Mouse (Mus musculus): ENCODE results near the gene Pfn1. TPM values are rescaled to one million over a fixed set of nuclear protein-coding genes. Genes with fewer than 3 reads are reported as not detected.

Pfn1 gene
- total RNA-seq, 2 experiments from 2014 or later: 193 to 414 TPM

- no peak for ATAC-seq (replicated peaks; ENCODE audit: low FRiP score, poor library complexity, severe bottlenecking)
Measured at GRCm38 (mm10) chr11:70656456-70656927, 2.0 kb upstream of the Pfn1 start.

- ATAC-seq (replicated peaks; ENCODE audit: low FRiP score, poor library complexity, severe bottlenecking): no peak
Measured at GRCm38 (mm10) chr11:70655571-70656455, 1.4 kb upstream of the Pfn1 start.

- peak; percentile 9; the same call in 1 of the 2 replicates for ATAC-seq (replicated peaks; ENCODE audit: low FRiP score, poor library complexity, severe bottlenecking)
Measured at GRCm38 (mm10) chr11:70654923-70655570, 603 bp upstream of the Pfn1 start.

GRCm38 (mm10) chr11:70653345-70654197, 873 bp downstream of the Pfn1 start:
- ATAC-seq (replicated peaks; ENCODE audit: low FRiP score, poor library complexity, severe bottlenecking): peak; percentile 47

GRCm38 (mm10) chr11:70652884-70653344, 1.5 kb downstream of the Pfn1 start:
- no peak for ATAC-seq (replicated peaks; ENCODE audit: low FRiP score, poor library complexity, severe bottlenecking)

- no peak for ATAC-seq (replicated peaks; ENCODE audit: low FRiP score, poor library complexity, severe bottlenecking)
Measured at GRCm38 (mm10) chr11:70652029-70652883, 2.2 kb downstream of the Pfn1 start.

- no peak for ATAC-seq (replicated peaks; ENCODE audit: low FRiP score, poor library complexity, severe bottlenecking)
Measured at GRCm38 (mm10) chr11:70651391-70651790, 3.1 kb downstream of the Pfn1 start.

- no peak for ATAC-seq (replicated peaks; ENCODE audit: low FRiP score, poor library complexity, severe bottlenecking)
Measured at GRCm38 (mm10) chr11:70650322-70651175, 3.9 kb downstream of the Pfn1 start.

GRCm38 (mm10) chr11:70649185-70649734, 5.2 kb downstream of the Pfn1 start:
- ATAC-seq (replicated peaks; ENCODE audit: low FRiP score, poor library complexity, severe bottlenecking): no peak

- ATAC-seq (replicated peaks; ENCODE audit: low FRiP score, poor library complexity, severe bottlenecking): 0 out of 2 replicates have a peak, but pooled peaks have one; percentile 4
Measured at GRCm38 (mm10) chr11:70648512-70648911, 5.9 kb downstream of the Pfn1 start.

GRCm38 (mm10) chr11:70647716-70648420, 6.6 kb downstream of the Pfn1 start:
- peak; percentile 25 for ATAC-seq (replicated peaks; ENCODE audit: low FRiP score, poor library complexity, severe bottlenecking)

GRCm38 (mm10) chr11:70646691-70647650, 7.5 kb downstream of the Pfn1 start, which contains the start of the genes Rnf167 and Slc25a11:
Gene Rnf167, plus strand, starts transcription at chr11:70647235.
Gene Slc25a11, minus strand, starts transcription at chr11:70647479.
- peak; percentile 74 for ATAC-seq (replicated peaks; ENCODE audit: low FRiP score, poor library complexity, severe bottlenecking)

- no peak for ATAC-seq (replicated peaks; ENCODE audit: low FRiP score, poor library complexity, severe bottlenecking)
Measured at GRCm38 (mm10) chr11:70646259-70646555, 8.2 kb downstream of the Pfn1 start.

- no peak for ATAC-seq (replicated peaks; ENCODE audit: low FRiP score, poor library complexity, severe bottlenecking)
Measured at GRCm38 (mm10) chr11:70645461-70646258, 8.8 kb downstream of the Pfn1 start.

- no peak for ATAC-seq (replicated peaks; ENCODE audit: low FRiP score, poor library complexity, severe bottlenecking)
Measured at GRCm38 (mm10) chr11:70644564-70645103, 9.8 kb downstream of the Pfn1 start.
